Mouse (Mus musculus): ENCODE data around the gene Strn3.

- TF ChIP-seq CTCF (IDR thresholded peaks at IDR 0.05; ENCODE audit: control insufficient read depth, insufficient read depth, insufficient replicate concordance, low read depth, low read length): no peak
- no peak for TF ChIP-seq POLR2A (IDR thresholded peaks at IDR 0.05; ENCODE audit: control insufficient read depth, low read depth, low read length)
These were observed 98.8 kb downstream of the Strn3 start for GRCm38 (mm10) chr12:51592888-51593228.
